Mouse (Mus musculus): ENCODE measurements around the gene Usp5. TPM values are rescaled to one million over a fixed set of nuclear protein-coding genes. Genes with fewer than 3 reads are reported as not detected.
"Not testable (repeated sequence)": the region's sequence is repeated elsewhere in the genome, so short reads cannot be mapped to it uniquely, and the experiment has no call there.

The Usp5 gene
- polyA plus RNA-seq, 1 experiment from 2014 or later: 98.3 TPM

- no peaks in the 10 kb centered on the region for H3K27me3 ChIP-seq (replicated peaks)
- H3K4me1 ChIP-seq: peaks cover 22% of the 10 kb centered on the region
- no peak overlapping the region for H3K4me3 ChIP-seq
- H3K36me3 ChIP-seq: peaks cover 79% of the 10 kb centered on the region
- no peak overlapping the region for H3K9ac ChIP-seq
- no peak overlapping the region for H3K27ac ChIP-seq (replicated peaks)
- no peak overlapping the region for H3K4me2 ChIP-seq
- no peaks in the 10 kb centered on the region for H3K9me3 ChIP-seq
- ATAC-seq (ENCODE audit: extremely low read depth, insufficient number of reproducible peaks, low FRiP score, low TSS enrichment): no peak
- WGBS: 93% methylated on average over 11 of the region's 11 CpGs
Measured at GRCm38 (mm10) chr6:124817125-124817524, 12.2 kb downstream of the Usp5 start.

- Histone ChIP-seq H3K4me3 (no peak overlapping the region), H3K9me3 (no peaks in the 10 kb centered on the region), H3K4me2 (no peak overlapping the region), H3K9ac (no peak overlapping the region), H3K27me3 (replicated peaks) (no peaks in the 10 kb centered on the region), H3K36me3 (peaks cover 79% of the 10 kb centered on the region), H3K4me1 (peaks cover 27% of the 10 kb centered on the region), H3K27ac (replicated peaks) (no peak overlapping the region)
- ATAC-seq (ENCODE audit: extremely low read depth, insufficient number of reproducible peaks, low FRiP score, low TSS enrichment): no peak
- 86% methylated on average over 4 of the region's 4 CpGs for WGBS
Measured at GRCm38 (mm10) chr6:124816611-124817010, 12.7 kb downstream of the Usp5 start.

GRCm38 (mm10) chr6:124814858-124815774, 14.2 kb downstream of the Usp5 start:
- Histone ChIP-seq H3K4me1 (peaks cover 38% of the 10 kb centered on the region), H3K9me3 (no peaks in the 10 kb centered on the region), H3K4me2 (peak overlapping the region; percentile 76; the same call in 1 of the 2 replicates), H3K4me3 (0 out of 2 replicates have a peak overlapping the region, but pooled peaks have one; percentile 85), H3K9ac (peak overlapping the region; percentile 98), H3K27ac (replicated peaks) (peak overlapping the region; percentile 98; the same call in 1 of the 2 replicates), H3K27me3 (replicated peaks) (no peaks in the 10 kb centered on the region), H3K36me3 (peaks cover 79% of the 10 kb centered on the region)
- WGBS: 64% methylated on average over 9 of the region's 9 CpGs
- ATAC-seq (ENCODE audit: extremely low read depth, insufficient number of reproducible peaks, low FRiP score, low TSS enrichment): no peak

- peak overlapping the region; percentile 98 for H3K27ac ChIP-seq (replicated peaks)
- H3K4me3 ChIP-seq: peak overlapping the region; percentile 85
- H3K9me3 ChIP-seq: no peaks in the 10 kb centered on the region
- peaks cover 75% of the 10 kb centered on the region for H3K36me3 ChIP-seq
- peak overlapping the region; percentile 98 for H3K9ac ChIP-seq
- peak overlapping the region; percentile 76 for H3K4me2 ChIP-seq
- 30% methylated on average over 8 of the region's 8 CpGs for WGBS
- no peaks in the 10 kb centered on the region for H3K27me3 ChIP-seq (replicated peaks)
- H3K4me1 ChIP-seq: peaks cover 44% of the 10 kb centered on the region
- no peak for ATAC-seq (ENCODE audit: extremely low read depth, insufficient number of reproducible peaks, low FRiP score, low TSS enrichment)
Measured at GRCm38 (mm10) chr6:124814448-124814847, 14.8 kb downstream of the Usp5 start.

GRCm38 (mm10) chr6:124813933-124814332, 15.4 kb downstream of the Usp5 start, which contains the start of gene Tpi1:
Tpi1 (minus strand) TSS chr6:124814296.
- WGBS: under 1% methylated on average over 22 of the region's 22 CpGs
- H3K4me2 ChIP-seq: peak within 1 kb of the TSS; percentile 76
- H3K27ac ChIP-seq (replicated peaks): peak within 1 kb of the TSS; percentile 98
- peak; percentile 75 for ATAC-seq (ENCODE audit: extremely low read depth, insufficient number of reproducible peaks, low FRiP score, low TSS enrichment)
- peaks cover 70% of the 10 kb centered on the region for H3K36me3 ChIP-seq
- peak within 1 kb of the TSS; percentile 98 for H3K9ac ChIP-seq
- no peaks in the 10 kb centered on the region for H3K27me3 ChIP-seq (replicated peaks)
- no peaks in the 10 kb centered on the region for H3K9me3 ChIP-seq
- H3K4me1 ChIP-seq: peaks cover 44% of the 10 kb centered on the region
- H3K4me3 ChIP-seq: peak within 1 kb of the TSS; percentile 85

GRCm38 (mm10) chr6:124813496-124813895, 15.8 kb downstream of the Usp5 start:
- H3K27ac ChIP-seq (replicated peaks): peak overlapping the region; percentile 98
- peak overlapping the region; percentile 98 for H3K9ac ChIP-seq
- H3K4me3 ChIP-seq: peak overlapping the region; percentile 85
- no peaks in the 10 kb centered on the region for H3K9me3 ChIP-seq
- H3K36me3 ChIP-seq: peaks cover 65% of the 10 kb centered on the region
- peak; percentile 31; the same call in 1 of the 2 replicates for ATAC-seq (ENCODE audit: extremely low read depth, insufficient number of reproducible peaks, low FRiP score, low TSS enrichment)
- under 1% methylated on average over 18 of the region's 18 CpGs for WGBS
- H3K27me3 ChIP-seq (replicated peaks): no peaks in the 10 kb centered on the region
- peaks cover 44% of the 10 kb centered on the region for H3K4me1 ChIP-seq
- H3K4me2 ChIP-seq: peak overlapping the region; percentile 76

- ATAC-seq (ENCODE audit: extremely low read depth, insufficient number of reproducible peaks, low FRiP score, low TSS enrichment): no peak
- Histone ChIP-seq H3K9me3 (no peaks in the 10 kb centered on the region), H3K27ac (replicated peaks) (peak overlapping the region; percentile 98), H3K9ac (peak overlapping the region; percentile 98), H3K36me3 (peaks cover 59% of the 10 kb centered on the region), H3K4me1 (peaks cover 49% of the 10 kb centered on the region), H3K4me3 (peak overlapping the region; percentile 85), H3K4me2 (peak overlapping the region; percentile 76), H3K27me3 (replicated peaks) (no peaks in the 10 kb centered on the region)
- 15% methylated on average over 9 of the region's 9 CpGs for WGBS
Measured at GRCm38 (mm10) chr6:124812848-124813247, 16.4 kb downstream of the Usp5 start.

GRCm38 (mm10) chr6:124811701-124812560, 17.4 kb downstream of the Usp5 start:
- ATAC-seq (ENCODE audit: extremely low read depth, insufficient number of reproducible peaks, low FRiP score, low TSS enrichment): no peak
- H3K27me3 ChIP-seq (replicated peaks): no peaks in the 10 kb centered on the region
- peaks cover 50% of the 10 kb centered on the region for H3K36me3 ChIP-seq
- H3K4me1 ChIP-seq: peaks cover 56% of the 10 kb centered on the region
- H3K27ac ChIP-seq (replicated peaks): peak overlapping the region; percentile 98
- WGBS: 70% methylated on average over 24 of the region's 24 CpGs
- peak overlapping the region; percentile 85 for H3K4me3 ChIP-seq
- peak overlapping the region; percentile 76 for H3K4me2 ChIP-seq
- H3K9me3 ChIP-seq: no peaks in the 10 kb centered on the region
- peak overlapping the region; percentile 98 for H3K9ac ChIP-seq

GRCm38 (mm10) chr6:124811403-124811665, 17.9 kb downstream of the Usp5 start:
- H3K4me3 ChIP-seq: peak overlapping the region; percentile 85; the same call in 1 of the 2 replicates
- no peak overlapping the region for H3K9ac ChIP-seq
- peaks cover 61% of the 10 kb centered on the region for H3K4me1 ChIP-seq
- H3K4me2 ChIP-seq: peak overlapping the region; percentile 76
- no peaks in the 10 kb centered on the region for H3K9me3 ChIP-seq
- no peak overlapping the region; the same call in 1 of the 2 replicates for H3K27ac ChIP-seq (replicated peaks)
- H3K27me3 ChIP-seq (replicated peaks): no peaks in the 10 kb centered on the region
- ATAC-seq (ENCODE audit: extremely low read depth, insufficient number of reproducible peaks, low FRiP score, low TSS enrichment): no peak
- 62% methylated on average over 4 of the region's 4 CpGs for WGBS
- peaks cover 44% of the 10 kb centered on the region for H3K36me3 ChIP-seq

- H3K36me3 ChIP-seq: peaks cover 38% of the 10 kb centered on the region
- 78% methylated on average over 11 of the region's 11 CpGs for WGBS
- H3K27ac ChIP-seq (replicated peaks): peak overlapping the region; percentile 97; the same call in 1 of the 2 replicates
- H3K9ac ChIP-seq; H3K27me3 ChIP-seq (replicated peaks); ATAC-seq (ENCODE audit: extremely low read depth, insufficient number of reproducible peaks, low FRiP score, low TSS enrichment); H3K9me3 ChIP-seq: not testable (repeated sequence)
- peaks cover 67% of the 10 kb centered on the region for H3K4me1 ChIP-seq
- H3K4me3 ChIP-seq: peak overlapping the region; percentile 70
- peak overlapping the region; percentile 96 for H3K4me2 ChIP-seq
Measured at GRCm38 (mm10) chr6:124810566-124811402, 18.5 kb downstream of the Usp5 start.
